Mouse (Mus musculus) CD4-positive, CD25-positive, alpha-beta regulatory T cell, adult 4 months (primary cell): ENCODE data around the gene Arl4a. TPM values are rescaled to one million over a fixed set of nuclear protein-coding genes. Genes with fewer than 3 reads are reported as not detected.

Experiments used
- ATAC-seq: one replicate; pipeline ENCODE4 v1.8.0; 2017
- polyA plus RNA-seq, 2 experiments: library from polyadenylated mRNA; unstranded; fragments of 100-300 nt; shearing (Covaris generic); gene quantifications; one replicate each; pipeline ENCODE4 v1.2.1; 2017

The Arl4a gene
- polyA plus RNA-seq, 2 experiments from 2014 or later = 89.4 to 99.4 TPM

- no peak for ATAC-seq
Observed at GRCm38 (mm10) chr12:39957931-39958671, 79.7 kb downstream of the Arl4a start.

- no peak for ATAC-seq
Observed at GRCm38 (mm10) chr12:39956396-39956795, 81.4 kb downstream of the Arl4a start.

Other genes starting within 250 kb of the Arl4a start
- 1 to 10 TPM; 1.0 to 4.1 TPM for gene Scin, start 96.2 kb upstream of the Arl4a start, polyA plus RNA-seq
- gene Lsmem1, start 161.5 kb upstream of the Arl4a start, polyA plus RNA-seq = not detected
- 10 to 100 TPM; 46.7 to 49.4 TPM for gene Ifrd1, start 210.5 kb upstream of the Arl4a start, polyA plus RNA-seq